ENCODE assay signal across 11 mouse cellular contexts in the genomic region with DNA sequence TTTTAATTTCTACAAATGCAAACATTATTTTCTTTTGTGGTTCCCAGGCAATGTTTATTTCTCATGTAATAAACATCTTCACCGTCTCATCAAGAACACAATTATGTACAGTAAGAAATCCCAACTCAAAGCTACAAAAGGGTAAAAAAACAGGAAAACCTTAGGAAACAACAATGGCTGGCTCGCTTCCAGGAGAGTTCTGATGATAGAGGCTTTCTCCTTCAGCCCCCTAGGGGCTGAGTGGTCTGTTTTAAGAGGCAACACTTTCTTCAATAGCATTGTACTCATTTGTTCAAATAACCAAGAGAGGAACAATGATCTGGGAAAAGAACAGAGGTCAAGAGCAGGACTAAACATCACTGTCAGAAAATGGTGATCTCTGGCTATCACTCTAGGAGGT.
DNase-seq lines count a peak whose midpoint lies in the region; TF ChIP-seq lines count a peak whose summit lies in the region.
"Had no signal": no experiment of that assay in that cellular context is flagged by ENCODE, and none has a peak within 500 bp of the region (broad histone marks: within the 10 kb centered on the region; RNA-seq: fewer than 3 reads in every experiment).

No protein-coding gene starts in this region.

- no peak overlapping the region for H3K4me3 ChIP-seq in gastrocnemius, adult 2 months
- H3K4me3 ChIP-seq: midbrain, embryonic 15.5 days had no signal

- peak; percentile 24 for DNase-seq in gastrocnemius, adult 2 months
- DNase-seq in gastrocnemius, postnatal 25 days, result no peak
- peak; percentile 30 for DNase-seq in retina, postnatal 1 day
- DNase-seq in retina, embryonic 14.5 days (ENCODE audit: low spot score), result no peak
- DNase-seq in kidney, adult 8-10 months, result peak; percentile 21 to 48
- DNase-seq in thymus, postnatal 0 days (ENCODE audit: low spot score), result no peak
- DNase-seq in cerebellum, adult 9-11 months, result no peak
- DNase-seq in yolk sac, embryonic 10.5 days (ENCODE audit: low spot score), result no peak
- DNase-seq: thymus, postnatal 4 days had no signal

- no peak for TF ChIP-seq CTCF in gastrocnemius, adult 2 months (IDR thresholded peaks at IDR 0.05)

- H3K27ac ChIP-seq in gastrocnemius, adult 2 months, result 0 out of 2 replicates have a peak overlapping the region, but pooled peaks have one; percentile 1
- H3K27ac ChIP-seq: liver, embryonic 14.5 days; midbrain, embryonic 15.5 days had no signal

- intact Hi-C loops in gastrocnemius, adult 2 months (cut with DNase I), result no loop called here

Comparison
In these comparisons a context has a peak if more than half of its experiments do, and no peak if none do; other contexts are left out.
1. DNase-seq: peak in gastrocnemius, adult 2 months (single experiment), retina, postnatal 1 day (single experiment) and kidney, adult 8-10 months (2 of 2); none in gastrocnemius, postnatal 25 days (single experiment), retina, embryonic 14.5 days (single experiment), thymus, postnatal 0 days (single experiment), cerebellum, adult 9-11 months (single experiment) and yolk sac, embryonic 10.5 days (single experiment).